Mouse (Mus musculus) liver, embryonic 13.5 days (tissue): ENCODE results near the gene Mecom. TPM values are rescaled to one million over a fixed set of nuclear protein-coding genes. Genes with fewer than 3 reads are reported as not detected.

Source experiments
- ATAC-seq: fragments of 200-750 bp; cut with Nextera tagmentation; 2 replicates; pipeline ENCODE4 v1.8.0; 2017; ENCODE audit warnings: low read depth, mild to moderate bottlenecking, moderate number of reproducible peaks, moderate library complexity
- DNase-seq: peaks from one replicate; pipeline ENCODE4 v3.0.0; 2022
- H3K27ac ChIP-seq: fragments of 300-500 bp; sonication (generic); 2 replicates; pipeline ENCODE4 v1.5.1; 2015; ENCODE audit warnings: moderate library complexity, mild to moderate bottlenecking, inconsistent platforms
- H3K27me3 ChIP-seq: fragments of 300-500 bp; sonication (generic); 2 replicates; pipeline ENCODE4 v1.6.1; 2015; ENCODE audit warnings: mild to moderate bottlenecking, inconsistent platforms
- H3K36me3 ChIP-seq: fragments of 300-500 bp; sonication (generic); 2 replicates; pipeline ENCODE4 v1.6.1; 2015; ENCODE audit warnings: mild to moderate bottlenecking, inconsistent platforms
- H3K4me1 ChIP-seq: fragments of 300-500 bp; sonication (generic); replicated peaks from 2 replicates; pipeline ENCODE4 v1.6.1; 2015; ENCODE audit warnings: inconsistent platforms
- H3K4me2 ChIP-seq: fragments of 300-500 bp; sonication (generic); 2 replicates; pipeline ENCODE4 v1.6.1; 2015; ENCODE audit warnings: inconsistent platforms, mild to moderate bottlenecking, moderate library complexity
- H3K4me3 ChIP-seq: fragments of 300-500 bp; sonication (generic); replicated peaks from 2 replicates; pipeline ENCODE4 v1.5.1; 2015; ENCODE audit warnings: mild to moderate bottlenecking, inconsistent platforms
- H3K9ac ChIP-seq: fragments of 300-500 bp; sonication (generic); 2 replicates; pipeline ENCODE4 v1.6.1; 2015; ENCODE audit warnings: mild to moderate bottlenecking, inconsistent platforms
- H3K9me3 ChIP-seq: fragments of 300-500 bp; sonication (generic); replicated peaks from 2 replicates; pipeline ENCODE4 v1.6.1; 2016; ENCODE audit warnings: inconsistent platforms
- WGBS: fragments of 180-500 bp; shearing (Covaris S2); methylation state at CpG from one replicate; pipeline ENCODE4 v1.1.7; 2015; ENCODE audit not compliant: insufficient replicate concordance; 5-methylcytosine and 5-hydroxymethylcytosine counted together
- polyA plus RNA-seq: library from polyadenylated mRNA; unstranded; fragments of >200 nt; fragmentation: Nextera tagmentation; extraction: Ambion mirVana; gene quantifications from 2 replicates; pipeline ENCODE4 v1.2.1, GENCODE M21; 2015

Mecom gene
- polyA plus RNA-seq, 1 experiment from 2014 or later, result 0.81 TPM

GRCm38 (mm10) chr3:30153923-30154331 lies 393.9 kb downstream of the Mecom start:
- Histone ChIP-seq H3K27me3 (no peaks in the 10 kb centered on the region), H3K27ac (no peak overlapping the region), H3K4me2 (no peak overlapping the region), H3K9ac (no peak overlapping the region), H3K36me3 (no peaks in the 10 kb centered on the region), H3K4me3 (no peak overlapping the region), H3K9me3 (no peaks in the 10 kb centered on the region), H3K4me1 (no peaks in the 10 kb centered on the region)
- no peak for DNase-seq
- no peak for ATAC-seq
- 69% methylated on average over 3 of the region's 3 CpGs for WGBS

- H3K4me3 ChIP-seq, result no peak overlapping the region
- no peak for ATAC-seq
- no peak overlapping the region for H3K4me2 ChIP-seq
- no peaks in the 10 kb centered on the region for H3K9me3 ChIP-seq
- H3K27me3 ChIP-seq, result no peaks in the 10 kb centered on the region
- no peak overlapping the region for H3K27ac ChIP-seq
- no peak overlapping the region for H3K9ac ChIP-seq
- H3K36me3 ChIP-seq, result no peaks in the 10 kb centered on the region
- no peak for DNase-seq
- 79% methylated on average over 4 of the region's 4 CpGs for WGBS
- no peaks in the 10 kb centered on the region for H3K4me1 ChIP-seq
These were observed 397.7 kb downstream of the Mecom start for GRCm38 (mm10) chr3:30150071-30150470.

GRCm38 (mm10) chr3:30148378-30149079 lies 399.3 kb downstream of the Mecom start:
- no peak for DNase-seq
- Histone ChIP-seq H3K9me3 (no peaks in the 10 kb centered on the region), H3K36me3 (no peaks in the 10 kb centered on the region), H3K4me3 (no peak overlapping the region), H3K27ac (no peak overlapping the region), H3K27me3 (no peaks in the 10 kb centered on the region), H3K9ac (no peak overlapping the region), H3K4me2 (no peak overlapping the region), H3K4me1 (no peaks in the 10 kb centered on the region)
- 61% methylated on average over 8 of the region's 8 CpGs for WGBS
- no peak for ATAC-seq

- Histone ChIP-seq H3K27me3 (no peaks in the 10 kb centered on the region), H3K4me3 (no peak overlapping the region), H3K36me3 (no peaks in the 10 kb centered on the region), H3K9me3 (no peaks in the 10 kb centered on the region), H3K4me1 (peaks cover 2% of the 10 kb centered on the region; the same call in 1 of the 2 replicates), H3K9ac (no peak overlapping the region), H3K27ac (no peak overlapping the region), H3K4me2 (no peak overlapping the region)
- DNase-seq, result no peak
- 78% methylated on average over 5 of the region's 5 CpGs for WGBS
- no peak for ATAC-seq
These were observed 402.8 kb downstream of the Mecom start for GRCm38 (mm10) chr3:30145051-30145450.

- WGBS, result 24% methylated on average over 11 of the region's 11 CpGs
- H3K27ac ChIP-seq, result no peak overlapping the region
- DNase-seq, result no peak
These were observed 403.8 kb downstream of the Mecom start for GRCm38 (mm10) chr3:30143961-30144411.

GRCm38 (mm10) chr3:30143440-30143839 lies 404.4 kb downstream of the Mecom start:
- Histone ChIP-seq H3K36me3 (no peaks in the 10 kb centered on the region), H3K27me3 (no peaks in the 10 kb centered on the region), H3K4me1 (peaks cover 2% of the 10 kb centered on the region; the same call in 1 of the 2 replicates), H3K4me3 (no peak overlapping the region), H3K9me3 (no peaks in the 10 kb centered on the region), H3K27ac (no peak overlapping the region), H3K4me2 (no peak overlapping the region), H3K9ac (no peak overlapping the region)
- ATAC-seq (no peak), DNase-seq (no peak)
- WGBS, result 27% methylated on average over 2 of the region's 2 CpGs

More at GRCm38 (mm10) chr3:30143961-30144411, 403.8 kb downstream of the Mecom start:
- peaks cover 2% of the 10 kb centered on the region; the same call in 1 of the 2 replicates for H3K4me1 ChIP-seq
- H3K9me3 ChIP-seq, result no peaks in the 10 kb centered on the region
- no peaks in the 10 kb centered on the region for H3K27me3 ChIP-seq
- H3K4me3 ChIP-seq, result no peak overlapping the region
- H3K36me3 ChIP-seq, result no peaks in the 10 kb centered on the region
- H3K4me2 ChIP-seq, result no peak overlapping the region
- no peak overlapping the region for H3K9ac ChIP-seq
- no peak for ATAC-seq

- WGBS, result 32% methylated on average over 5 of the region's 5 CpGs
- Histone ChIP-seq H3K27me3 (no peaks in the 10 kb centered on the region), H3K36me3 (no peaks in the 10 kb centered on the region), H3K4me2 (no peak overlapping the region), H3K9me3 (no peaks in the 10 kb centered on the region), H3K4me3 (no peak overlapping the region), H3K9ac (no peak overlapping the region), H3K4me1 (peaks cover 2% of the 10 kb centered on the region; the same call in 1 of the 2 replicates), H3K27ac (no peak overlapping the region)
- no peak for DNase-seq
- ATAC-seq, result no peak
These were observed 407.5 kb downstream of the Mecom start for GRCm38 (mm10) chr3:30140349-30140748.

GRCm38 (mm10) chr3:30139678-30140077 lies 408.1 kb downstream of the Mecom start:
- Histone ChIP-seq H3K27ac (no peak overlapping the region), H3K9me3 (no peaks in the 10 kb centered on the region), H3K9ac (no peak overlapping the region), H3K27me3 (no peaks in the 10 kb centered on the region), H3K4me3 (no peak overlapping the region), H3K36me3 (no peaks in the 10 kb centered on the region), H3K4me1 (peaks cover 2% of the 10 kb centered on the region; the same call in 1 of the 2 replicates), H3K4me2 (no peak overlapping the region)
- 51% methylated on average over 4 of the region's 4 CpGs for WGBS
- DNase-seq (no peak), ATAC-seq (no peak)

- Histone ChIP-seq H3K27me3 (no peaks in the 10 kb centered on the region), H3K4me1 (peaks cover 2% of the 10 kb centered on the region; the same call in 1 of the 2 replicates), H3K9ac (no peak overlapping the region), H3K4me3 (no peak overlapping the region), H3K9me3 (no peaks in the 10 kb centered on the region), H3K36me3 (no peaks in the 10 kb centered on the region), H3K4me2 (no peak overlapping the region), H3K27ac (no peak overlapping the region)
- WGBS, result 78% methylated on average over 6 of the region's 6 CpGs
- no peak for ATAC-seq
- DNase-seq, result no peak
These were observed 409.2 kb downstream of the Mecom start for GRCm38 (mm10) chr3:30138588-30138987.

GRCm38 (mm10) chr3:30135857-30136256 lies 412.0 kb downstream of the Mecom start:
- Histone ChIP-seq H3K27ac (no peak overlapping the region), H3K27me3 (no peaks in the 10 kb centered on the region), H3K4me1 (peaks cover 2% of the 10 kb centered on the region; the same call in 1 of the 2 replicates), H3K36me3 (no peaks in the 10 kb centered on the region), H3K4me2 (no peak overlapping the region), H3K9ac (no peak overlapping the region), H3K9me3 (no peaks in the 10 kb centered on the region), H3K4me3 (no peak overlapping the region)
- 58% methylated on average over 6 of the region's 6 CpGs for WGBS
- ATAC-seq, result no peak
- no peak for DNase-seq

GRCm38 (mm10) chr3:30135119-30135518 lies 412.7 kb downstream of the Mecom start:
- DNase-seq (no peak), ATAC-seq (no peak)
- Histone ChIP-seq H3K27me3 (no peaks in the 10 kb centered on the region), H3K9ac (no peak overlapping the region), H3K4me3 (no peak overlapping the region), H3K36me3 (no peaks in the 10 kb centered on the region), H3K4me1 (no peaks in the 10 kb centered on the region), H3K27ac (no peak overlapping the region), H3K4me2 (no peak overlapping the region), H3K9me3 (no peaks in the 10 kb centered on the region)
- WGBS, result 73% methylated on average over 1 of the region's 1 CpGs

- Histone ChIP-seq H3K4me3 (no peak overlapping the region), H3K36me3 (no peaks in the 10 kb centered on the region), H3K4me1 (no peaks in the 10 kb centered on the region), H3K9ac (no peak overlapping the region), H3K27me3 (no peaks in the 10 kb centered on the region), H3K9me3 (no peaks in the 10 kb centered on the region), H3K27ac (no peak overlapping the region), H3K4me2 (no peak overlapping the region)
- no peak for DNase-seq
- 58% methylated on average over 3 of the region's 3 CpGs for WGBS
- ATAC-seq, result no peak
These were observed 414.8 kb downstream of the Mecom start for GRCm38 (mm10) chr3:30132981-30133380.
